Mouse (Mus musculus) thymus, adult 2 months (tissue): ENCODE data around the gene Reck. TPM values are rescaled to one million over a fixed set of nuclear protein-coding genes. Genes with fewer than 3 reads are reported as not detected.

ENCODE experiments used
- DNase-seq: peaks from one replicate; pipeline ENCODE4 v3.0.0; 2021
- H3K27ac ChIP-seq: fragments of 200-500 bp; 2 replicates; pipeline ENCODE4 v1.5.1; 2012; ENCODE audit warnings: low read length, control low read depth; ENCODE audit not compliant: control insufficient read depth, insufficient read depth
- H3K27me3 ChIP-seq: fragments of 200-500 bp; 2 replicates; pipeline ENCODE4 v1.6.1; 2012; ENCODE audit warnings: mild to moderate bottlenecking, low read length, moderate library complexity, mixed read lengths; ENCODE audit not compliant: control insufficient read depth, insufficient read depth
- H3K36me3 ChIP-seq: fragments of 200-500 bp; 2 replicates; pipeline ENCODE4 v1.6.1; 2012; ENCODE audit warnings: mild to moderate bottlenecking, low read length, moderate library complexity; ENCODE audit not compliant: control insufficient read depth, insufficient read depth
- H3K4me1 ChIP-seq: fragments of 200-500 bp; replicated peaks from 2 replicates; pipeline ENCODE4 v1.6.1; 2012; ENCODE audit warnings: low read length; ENCODE audit not compliant: control insufficient read depth, insufficient read depth
- H3K4me3 ChIP-seq: fragments of 200-500 bp; 2 replicates; pipeline ENCODE4 v1.5.1; 2012; ENCODE audit warnings: mild to moderate bottlenecking, low read length, control low read depth, moderate library complexity; ENCODE audit not compliant: control insufficient read depth, insufficient read depth
- CTCF ChIP-seq: fragments of 200-500 bp; IDR thresholded peaks from 2 replicates; pipeline ENCODE4 v1.5.1; 2012; ENCODE audit warnings: mild to moderate bottlenecking, control low read depth, low read length, moderate library complexity, borderline replicate concordance; ENCODE audit not compliant: control insufficient read depth, poor library complexity, insufficient read depth; ENCODE audit errors: extremely low read depth
- POLR2A ChIP-seq: fragments of 200-500 bp; IDR thresholded peaks from 2 replicates; pipeline ENCODE4 v1.6.1; 2012; ENCODE audit warnings: mild to moderate bottlenecking, low read length, control low read depth, moderate library complexity; ENCODE audit not compliant: control insufficient read depth, poor library complexity, insufficient read depth; ENCODE audit errors: extremely low read depth
- WGBS: fragments of 180-500 bp; shearing (Covaris S2); methylation state at CpG from one replicate; pipeline ENCODE4 v1.1.7; 2018; 5-methylcytosine and 5-hydroxymethylcytosine counted together
- polyA plus RNA-seq: library from polyadenylated mRNA; depleted of rRNA; stranded (reverse); fragments of >200 nt; gene quantifications from 2 replicates; pipeline ENCODE4 v1.2.3, GENCODE M21; 2012

The Reck gene
- polyA plus RNA-seq, 1 experiment: 3.3 TPM

DNA sequence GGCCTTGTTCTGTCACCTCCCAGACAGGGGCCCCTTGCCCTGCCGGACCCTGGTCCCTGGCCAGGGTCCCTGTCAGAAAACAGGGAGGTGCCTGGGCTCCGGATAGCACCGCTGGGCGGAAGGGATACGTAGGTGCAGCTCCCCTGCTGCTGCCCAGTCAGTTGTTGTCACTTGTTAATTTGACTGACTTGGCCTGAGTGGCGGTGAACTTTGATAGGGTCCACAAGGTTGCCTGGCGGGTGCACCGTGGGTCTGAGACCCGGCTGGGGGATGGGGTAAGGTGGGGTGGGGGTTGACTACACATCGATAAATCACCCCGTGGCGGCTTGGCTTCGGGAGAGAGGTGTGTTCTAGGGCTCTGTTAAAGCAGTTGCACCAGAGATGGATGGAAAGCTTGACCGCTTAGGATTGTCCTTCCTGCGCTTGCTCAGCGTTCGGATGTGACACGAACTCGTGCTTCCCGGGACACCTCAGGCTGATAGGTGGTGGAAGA is 635 bp downstream of the Reck start:
- H3K4me1 ChIP-seq: peaks cover 9% of the 10 kb centered on the region
- H3K36me3 ChIP-seq: no peaks in the 10 kb centered on the region
- 4% methylated on average over 20 of the region's 20 CpGs for WGBS
- no peaks in the 10 kb centered on the region for H3K27me3 ChIP-seq
- no peak for TF ChIP-seq POLR2A
- TF ChIP-seq CTCF: no peak
- peak; percentile 8 for DNase-seq
- peak overlapping the region; percentile 84 for H3K4me3 ChIP-seq
- H3K27ac ChIP-seq: no peak overlapping the region

DNA sequence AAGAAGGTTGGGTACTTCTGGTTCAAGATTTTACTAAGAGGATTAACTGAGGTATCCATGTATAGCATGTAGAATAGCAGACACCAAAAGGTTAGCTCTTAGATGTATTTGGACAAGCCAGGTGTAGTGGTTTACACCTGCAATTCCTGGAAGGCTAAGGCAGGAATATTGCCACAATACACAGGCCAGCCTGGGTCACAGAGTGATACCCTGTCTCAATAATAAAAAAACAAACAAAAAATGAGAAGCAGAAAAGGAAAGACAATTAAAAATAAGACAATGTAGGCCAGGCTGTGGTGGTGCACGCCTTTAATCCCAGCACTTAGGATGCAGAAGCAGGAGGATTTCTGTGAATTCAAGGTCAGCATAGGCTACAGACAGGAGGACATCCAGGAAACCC is 1.9 kb downstream of the Reck start:
- H3K4me1 ChIP-seq: peaks cover 9% of the 10 kb centered on the region
- no peak overlapping the region for H3K27ac ChIP-seq
- DNase-seq: no peak
- H3K27me3 ChIP-seq: no peaks in the 10 kb centered on the region
- 94% methylated on average over 1 of the region's 1 CpGs for WGBS
- no peak for TF ChIP-seq CTCF
- no peak for TF ChIP-seq POLR2A
- H3K36me3 ChIP-seq: no peaks in the 10 kb centered on the region
- no peak overlapping the region for H3K4me3 ChIP-seq

DNA sequence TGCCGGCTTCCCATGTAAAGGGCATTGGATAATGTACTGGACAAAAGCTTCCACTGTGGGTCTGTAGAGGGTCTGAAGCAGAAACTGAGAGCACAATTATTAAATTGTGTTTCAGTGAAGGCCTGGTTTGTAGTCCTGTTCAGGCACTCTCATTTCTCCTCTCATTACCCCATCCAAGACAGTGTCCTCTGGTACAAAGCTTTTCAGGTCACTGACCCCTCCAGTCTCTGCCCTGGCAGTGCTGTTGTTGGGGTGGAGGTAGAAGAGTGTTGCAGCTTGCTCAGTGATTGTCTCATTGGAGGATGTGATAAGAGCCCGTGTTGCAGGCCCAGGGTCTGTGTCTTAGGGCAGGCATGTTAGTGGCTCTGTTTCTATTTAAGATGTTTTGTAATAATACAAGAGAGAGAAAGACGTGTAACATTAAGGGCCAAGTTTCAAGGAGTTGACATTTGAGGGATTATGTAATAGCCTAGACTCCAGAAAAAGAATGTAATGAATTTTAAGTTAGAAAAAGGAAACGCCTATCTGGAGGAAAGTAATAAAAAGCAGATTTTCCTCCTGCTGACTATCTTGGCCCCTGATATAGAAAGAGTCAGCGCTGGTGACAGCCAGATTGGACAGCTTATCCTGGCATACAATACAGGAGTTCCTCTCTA is 2.9 kb downstream of the Reck start:
- Histone ChIP-seq H3K4me3 (no peak overlapping the region), H3K36me3 (no peaks in the 10 kb centered on the region), H3K4me1 (peaks cover 9% of the 10 kb centered on the region), H3K27me3 (no peaks in the 10 kb centered on the region), H3K27ac (no peak overlapping the region)
- WGBS: 92% methylated on average over 5 of the region's 5 CpGs
- TF ChIP-seq POLR2A (no peak), CTCF (no peak)
- no peak for DNase-seq

DNA sequence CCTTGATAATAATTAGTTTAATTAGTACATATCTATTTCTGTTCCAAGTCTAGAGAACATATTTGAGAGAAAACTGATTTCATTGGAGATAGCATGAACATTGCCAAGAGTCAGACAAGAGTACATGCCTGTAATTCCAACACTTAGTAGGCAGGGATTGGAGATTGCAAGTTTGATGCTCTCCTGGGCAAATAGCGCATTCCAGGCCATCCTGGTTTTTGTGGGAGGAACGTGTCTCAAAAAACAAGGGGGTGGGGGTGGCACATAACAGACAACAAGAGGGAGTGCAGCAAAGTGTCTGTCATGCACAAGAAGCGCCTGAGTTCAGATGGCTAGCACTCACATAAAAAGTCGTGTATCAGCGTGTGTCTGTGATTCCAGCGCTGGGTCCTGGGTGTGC is 4.2 kb downstream of the Reck start:
- Histone ChIP-seq H3K27ac (no peak overlapping the region), H3K4me3 (no peak overlapping the region), H3K36me3 (no peaks in the 10 kb centered on the region), H3K4me1 (peaks cover 9% of the 10 kb centered on the region), H3K27me3 (no peaks in the 10 kb centered on the region)
- TF ChIP-seq CTCF (no peak), POLR2A (no peak)
- no peak for DNase-seq
- WGBS: 97% methylated on average over 6 of the region's 6 CpGs

DNA sequence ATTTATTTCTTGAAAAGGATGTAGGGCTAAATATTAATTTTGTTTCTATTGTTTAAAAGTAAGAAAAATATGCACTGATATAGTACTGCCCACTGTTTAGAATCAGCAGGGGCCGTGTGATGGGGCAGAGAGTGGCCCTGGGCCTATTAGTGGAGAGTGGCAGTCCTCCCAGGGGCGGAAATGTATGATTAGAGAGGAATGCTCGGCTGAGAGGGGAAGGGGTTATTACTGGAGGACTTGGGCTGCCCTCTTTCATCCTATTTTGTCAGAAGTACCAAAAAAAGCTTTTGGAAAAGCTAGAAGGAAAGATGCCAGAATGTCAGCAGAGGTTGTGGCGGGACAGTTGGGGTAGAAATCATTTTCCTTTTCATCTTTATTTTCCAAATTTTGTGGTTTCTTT is 8.9 kb downstream of the Reck start:
- Histone ChIP-seq H3K36me3 (no peaks in the 10 kb centered on the region), H3K27ac (no peak overlapping the region), H3K4me3 (no peak overlapping the region), H3K27me3 (no peaks in the 10 kb centered on the region), H3K4me1 (no peaks in the 10 kb centered on the region)
- no peak for DNase-seq
- no peak for TF ChIP-seq POLR2A
- no peak for TF ChIP-seq CTCF
- whole genome bisulfite sequencing: 90% methylated on average over 4 of the region's 4 CpGs

DNA sequence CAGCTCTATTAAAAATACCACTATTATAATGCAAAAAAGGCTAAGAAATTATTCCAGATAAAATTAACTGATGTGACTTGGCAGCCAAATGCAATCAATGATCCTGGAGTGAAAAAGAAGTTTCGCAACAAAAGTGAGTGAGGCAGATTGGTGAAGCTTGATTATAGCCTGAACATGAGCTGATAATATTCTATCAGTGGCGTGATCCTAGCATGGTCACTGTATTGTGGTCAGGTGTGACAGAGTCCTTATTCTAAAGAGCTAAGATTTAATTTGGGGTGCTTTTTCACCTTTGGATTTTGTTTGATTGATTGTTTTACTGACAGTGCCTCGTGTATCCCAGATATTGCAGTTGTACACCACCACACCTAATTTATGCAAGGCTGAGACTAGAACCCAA is 15.9 kb downstream of the Reck start:
- no peak for DNase-seq
- Histone ChIP-seq H3K36me3 (no peaks in the 10 kb centered on the region), H3K4me1 (no peaks in the 10 kb centered on the region), H3K27ac (no peak overlapping the region), H3K4me3 (no peak overlapping the region), H3K27me3 (no peaks in the 10 kb centered on the region)
- no peak for TF ChIP-seq POLR2A
- TF ChIP-seq CTCF: no peak
- WGBS: 92% methylated on average over 3 of the region's 3 CpGs

DNA sequence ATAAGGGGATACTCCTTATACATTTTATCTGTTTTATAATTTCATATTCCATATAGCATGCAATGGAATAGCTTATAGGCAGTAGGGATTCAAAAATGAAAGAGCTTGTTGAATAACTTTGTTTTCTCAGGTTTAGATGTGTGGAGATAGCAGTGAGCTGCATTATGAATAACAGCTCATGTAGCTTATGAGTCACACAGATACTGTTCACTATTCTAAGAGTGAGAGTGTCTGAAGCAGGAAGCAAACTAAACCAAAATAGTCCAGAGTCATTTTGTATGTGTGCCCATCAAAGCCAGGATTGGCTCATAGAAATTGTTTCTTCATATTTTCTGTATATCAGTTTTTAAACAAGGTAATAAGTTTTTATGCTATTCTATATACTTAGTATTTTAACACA is 21.9 kb downstream of the Reck start:
- Histone ChIP-seq H3K36me3 (no peaks in the 10 kb centered on the region), H3K4me3 (no peak overlapping the region), H3K4me1 (no peaks in the 10 kb centered on the region; the same call in 1 of the 2 replicates), H3K27ac (no peak overlapping the region), H3K27me3 (no peaks in the 10 kb centered on the region)
- DNase-seq: no peak
- no peak for TF ChIP-seq CTCF
- TF ChIP-seq POLR2A: no peak
